Mouse (Mus musculus): ENCODE measurements around the gene Arl14. TPM values are rescaled to one million over a fixed set of nuclear protein-coding genes. Genes with fewer than 3 reads are reported as not detected.

The Arl14 gene
- total RNA-seq, 2 experiments from 2014 or later, result not detected

Other genes with a start within 250 kb of the Arl14 start
- 10 to 100 TPM; 15.5 to 15.9 TPM for gene Ift80, start 217.8 kb upstream of the Arl14 start, total RNA-seq (2021)
- 10 to 100 TPM; 42.0 to 56.6 TPM for gene Smc4, start 217.7 kb upstream of the Arl14 start, total RNA-seq (2021)
- 10 to 100 TPM; 16.7 to 19.6 TPM for gene Trim59, start 177.7 kb upstream of the Arl14 start, total RNA-seq (2021)
- 10 to 100 TPM; 52.9 to 61.2 TPM for gene Kpna4, start 95.3 kb upstream of the Arl14 start, total RNA-seq (2021)
- gene Ppm1l, start 94.4 kb downstream of the Arl14 start, total RNA-seq (2021), result 10 to 100 TPM; 11.1 to 13.0 TPM

All from adrenal gland, postnatal 10 days (tissue).